Mouse (Mus musculus) small intestine, adult 2 months (tissue): ENCODE measurements at regions not wholly inside any gene's neighbourhood (a gene's known extent, or its start where the extent isn't known, plus 50 kb on each side); places are given as distances from the start of the nearest gene placed in this dataset.

ENCODE experiments used
- CTCF ChIP-seq: fragments of 200-500 bp; IDR thresholded peaks from 2 replicates; pipeline ENCODE4 v1.5.1; 2012; ENCODE audit warnings: low read depth, mild to moderate bottlenecking, control low read depth, inconsistent platforms, low read length, moderate library complexity, mixed read lengths; ENCODE audit not compliant: insufficient replicate concordance, insufficient read length; ENCODE audit errors: extremely low read depth
- POLR2A ChIP-seq: fragments of 200-500 bp; IDR thresholded peaks from 2 replicates; pipeline ENCODE4 v1.6.1; 2012; ENCODE audit warnings: low read depth, mild to moderate bottlenecking, control low read depth, inconsistent platforms, low read length, moderate library complexity

DNA sequence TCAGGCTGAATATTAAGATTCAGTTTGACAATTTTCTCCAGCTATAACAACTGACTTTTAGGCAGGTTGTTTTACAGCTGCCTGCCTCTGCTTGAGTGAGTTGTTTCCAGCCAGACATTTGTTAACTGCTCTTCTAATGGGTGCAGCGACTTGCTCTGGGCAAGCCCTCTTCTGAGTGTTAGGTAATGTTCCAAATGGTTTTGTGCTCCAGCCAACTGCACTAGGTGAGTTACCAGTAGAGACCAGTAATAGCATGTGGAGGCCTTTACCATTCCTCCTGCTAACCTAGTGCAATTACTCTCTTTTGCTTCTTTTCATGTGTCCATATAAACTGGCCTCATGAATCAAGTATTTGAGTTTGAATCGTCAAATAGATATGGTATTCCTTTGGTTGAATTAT, 1407.9 kb downstream of the Slc22a22 start:
- TF ChIP-seq CTCF: no peak
- TF ChIP-seq POLR2A: no peak
